Mouse (Mus musculus) gastrocnemius, adult 2 months (tissue): ENCODE results near the gene Cops3. TPM values are rescaled to one million over a fixed set of nuclear protein-coding genes. Genes with fewer than 3 reads are reported as not detected.

Experiments used
- DNase-seq: peaks from one replicate; pipeline ENCODE4 v3.0.0; 2022
- H3K27ac ChIP-seq: fragments of 200-600 bp; 2 replicates; pipeline ENCODE4 v1.8.1; 2022; ENCODE audit warnings: mild to moderate bottlenecking
- H3K4me3 ChIP-seq: fragments of 200-600 bp; 2 replicates; pipeline ENCODE4 v1.8.1; 2022; ENCODE audit warnings: mild to moderate bottlenecking, moderate library complexity
- CTCF ChIP-seq: fragments of 200-600 bp; IDR thresholded peaks from 2 replicates; pipeline ENCODE4 v1.8.1; 2022; ENCODE audit warnings: antibody characterized with exemption, mild to moderate bottlenecking, moderate library complexity
- intact Hi-C: fragments of 180-260 bp; cut with DNase I; formaldehyde crosslinking; loops from one replicate; pipeline ENCODE4 v1.15.1; 2025
- total RNA-seq, 2 experiments: library from RNA; stranded (reverse); gene quantifications; 2 replicates each; pipeline ENCODE4 v1.2.3; 2021

Cops3 gene
- total RNA-seq, 2 experiments from 2014 or later, result 84.8 to 89.9 TPM

DNA sequence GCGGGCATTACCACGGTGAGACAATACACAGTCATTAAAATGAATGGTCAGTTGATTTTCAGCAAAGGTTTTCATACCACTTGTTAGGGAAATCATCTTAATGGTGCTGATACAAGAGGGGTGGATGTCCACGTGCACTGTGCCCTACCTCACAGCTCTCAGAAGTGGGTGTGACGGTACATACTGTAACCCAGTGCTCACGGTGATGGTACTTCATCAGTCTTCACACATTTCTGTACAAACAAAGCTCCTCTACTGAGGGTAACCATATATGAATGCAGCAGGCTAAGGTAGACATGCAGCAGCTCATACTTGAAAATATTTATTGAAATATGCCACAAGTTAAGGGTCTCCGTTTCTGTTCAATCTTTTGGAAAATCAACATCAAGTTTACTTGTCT lies 56.0 kb downstream of the Cops3 start:
- no peak for TF ChIP-seq CTCF
- no peak for DNase-seq
- H3K27ac ChIP-seq, result no peak overlapping the region
- intact Hi-C loops, result no loop called here
- H3K4me3 ChIP-seq, result no peak overlapping the region

- no peak for TF ChIP-seq CTCF
- Histone ChIP-seq H3K4me3 (no peak overlapping the region), H3K27ac (no peak overlapping the region)
- intact Hi-C loops, result no loop called here
- no peak for DNase-seq
Observed at GRCm38 (mm10) chr11:59782091-59782590, 57.5 kb downstream of the Cops3 start.

DNA sequence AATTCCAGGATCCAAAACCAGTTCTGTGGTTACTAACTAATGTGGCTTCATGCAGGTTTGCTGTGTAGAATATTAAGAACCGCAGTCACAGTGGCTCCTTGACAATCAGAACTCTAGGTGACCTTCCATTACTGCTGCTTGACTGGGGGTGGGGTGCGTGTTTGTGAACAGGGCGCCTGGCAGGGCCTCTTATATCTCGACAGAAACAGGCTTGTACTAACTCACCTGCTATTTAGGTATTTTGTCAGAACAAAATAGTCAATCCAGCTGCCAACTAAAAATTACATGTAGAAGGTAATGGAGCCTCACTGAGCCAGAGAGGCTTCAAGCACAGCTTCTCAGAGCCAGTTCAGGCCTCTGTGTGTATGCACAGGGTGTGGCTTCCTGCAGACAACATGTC lies 59.4 kb downstream of the Cops3 start:
- no peak overlapping the region for H3K4me3 ChIP-seq
- DNase-seq, result no peak
- intact Hi-C loops, result no loop called here
- TF ChIP-seq CTCF, result no peak
- no peak overlapping the region for H3K27ac ChIP-seq

GRCm38 (mm10) chr11:59779406-59779805 lies 60.2 kb downstream of the Cops3 start:
- no peak overlapping the region for H3K4me3 ChIP-seq
- no peak for DNase-seq
- no peak overlapping the region for H3K27ac ChIP-seq
- intact Hi-C loops, result no loop called here
- no peak for TF ChIP-seq CTCF

GRCm38 (mm10) chr11:59778874-59779223 lies 60.8 kb downstream of the Cops3 start:
- intact Hi-C loops, result no loop called here

GRCm38 (mm10) chr11:59778181-59778873 lies 61.3 kb downstream of the Cops3 start:
- intact Hi-C loops, result no loop called here
- Histone ChIP-seq H3K4me3 (no peak overlapping the region), H3K27ac (no peak overlapping the region)
- TF ChIP-seq CTCF, result peak; percentile 97
- peak; percentile 83 for DNase-seq

More at GRCm38 (mm10) chr11:59778874-59779223, 60.8 kb downstream of the Cops3 start:
- no peak for DNase-seq
- Histone ChIP-seq H3K27ac (no peak overlapping the region), H3K4me3 (no peak overlapping the region)
- no peak for TF ChIP-seq CTCF

DNA sequence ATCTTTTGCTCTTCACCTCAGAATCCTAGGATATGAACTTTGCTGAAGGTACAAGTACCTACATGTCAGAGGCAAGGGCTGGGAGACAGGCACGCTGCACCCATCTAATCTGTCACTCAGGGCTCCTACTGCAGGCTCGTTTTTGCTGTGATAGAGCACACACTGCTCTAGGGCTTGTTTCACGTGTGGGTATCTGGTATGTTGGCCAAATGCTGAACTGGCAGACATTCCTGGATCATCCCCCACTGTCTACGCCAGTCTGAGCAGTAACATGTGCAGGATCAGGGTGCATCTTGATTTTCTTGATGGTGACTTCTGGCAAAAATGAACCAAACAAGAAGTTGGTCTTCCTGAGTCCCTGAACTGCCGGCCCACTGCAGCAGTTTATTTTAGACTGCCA lies 62.4 kb downstream of the Cops3 start:
- intact Hi-C loops, result no loop called here
- Histone ChIP-seq H3K27ac (no peak overlapping the region), H3K4me3 (no peak overlapping the region)
- TF ChIP-seq CTCF, result no peak
- no peak for DNase-seq

GRCm38 (mm10) chr11:59775435-59776148 lies 64.0 kb downstream of the Cops3 start:
- Histone ChIP-seq H3K4me3 (no peak overlapping the region), H3K27ac (no peak overlapping the region)
- no peak for DNase-seq
- intact Hi-C loops, result no loop called here
- TF ChIP-seq CTCF, result no peak

DNA sequence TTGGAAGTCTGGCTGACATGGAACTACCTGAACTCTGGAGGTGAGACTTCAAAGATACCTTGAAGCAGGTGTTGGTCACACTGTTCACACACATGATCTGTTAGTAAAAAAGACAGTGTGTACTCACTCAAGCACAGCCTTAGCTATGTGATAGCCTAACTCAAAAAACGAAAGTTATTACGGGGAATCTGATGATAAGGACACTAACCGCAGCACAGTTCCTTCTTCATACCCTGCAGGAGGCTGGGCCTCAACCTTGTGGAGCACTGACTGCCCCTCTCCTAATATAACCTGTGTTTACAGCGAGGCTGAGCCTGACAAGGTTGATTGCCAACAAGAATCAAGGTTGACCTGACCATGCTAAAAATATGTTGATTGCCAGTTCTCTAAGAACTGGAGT lies 65.1 kb downstream of the Cops3 start:
- Histone ChIP-seq H3K27ac (no peak overlapping the region), H3K4me3 (no peak overlapping the region)
- intact Hi-C loops, result no loop called here
- TF ChIP-seq CTCF, result no peak
- DNase-seq, result no peak

DNA sequence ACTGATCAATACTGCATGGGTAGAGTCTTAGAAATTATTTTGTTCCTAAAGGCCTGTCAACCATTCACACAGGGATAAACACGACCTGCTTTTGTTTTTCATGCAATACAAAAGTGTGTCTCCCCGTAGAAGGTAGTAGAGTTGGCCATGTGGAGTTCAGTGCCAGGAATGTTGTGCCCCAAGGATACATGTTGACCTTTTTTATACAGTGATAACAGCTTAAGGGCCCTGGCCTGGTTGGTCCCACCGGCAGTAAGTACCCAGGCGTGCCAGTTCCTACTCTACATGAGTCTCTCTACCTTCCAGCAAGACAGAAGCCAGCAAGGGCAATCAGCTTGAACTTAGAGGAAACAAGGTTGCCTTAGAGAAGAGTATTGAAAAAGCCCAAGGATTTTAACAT lies 66.7 kb downstream of the Cops3 start:
- DNase-seq, result no peak
- intact Hi-C loops, result no loop called here
- no peak overlapping the region for H3K4me3 ChIP-seq
- TF ChIP-seq CTCF, result no peak
- H3K27ac ChIP-seq, result no peak overlapping the region

GRCm38 (mm10) chr11:59772291-59772690 lies 67.3 kb downstream of the Cops3 start:
- Histone ChIP-seq H3K4me3 (no peak overlapping the region), H3K27ac (no peak overlapping the region)
- intact Hi-C loops, result no loop called here
- no peak for TF ChIP-seq CTCF
- no peak for DNase-seq

- Histone ChIP-seq H3K27ac (no peak overlapping the region), H3K4me3 (no peak overlapping the region)
- intact Hi-C loops, result no loop called here
- TF ChIP-seq CTCF, result no peak
- no peak for DNase-seq
Observed at GRCm38 (mm10) chr11:59770753-59771152, 68.9 kb downstream of the Cops3 start.

DNA sequence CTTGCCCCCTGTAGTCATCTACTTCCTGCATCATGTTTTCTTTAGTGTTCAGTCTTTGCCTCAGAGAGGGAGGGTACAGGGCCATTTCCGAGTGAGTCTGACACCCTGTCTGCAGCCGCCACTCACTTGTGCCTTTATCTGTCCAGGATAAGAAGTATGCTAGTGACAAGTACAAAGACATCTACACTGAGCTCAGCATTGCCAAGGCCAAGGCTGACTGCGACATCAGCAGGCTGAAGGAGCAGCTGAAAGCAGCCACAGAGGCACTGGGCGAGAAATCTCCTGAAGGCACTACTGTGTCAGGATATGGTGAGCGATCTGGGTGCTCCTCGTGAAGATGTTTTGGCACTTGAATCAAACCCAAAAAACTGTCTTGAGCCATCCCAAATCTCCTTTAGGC lies 69.9 kb downstream of the Cops3 start:
- no peak overlapping the region for H3K27ac ChIP-seq
- no peak for TF ChIP-seq CTCF
- no peak for DNase-seq
- H3K4me3 ChIP-seq, result no peak overlapping the region
- intact Hi-C loops, result no loop called here

DNA sequence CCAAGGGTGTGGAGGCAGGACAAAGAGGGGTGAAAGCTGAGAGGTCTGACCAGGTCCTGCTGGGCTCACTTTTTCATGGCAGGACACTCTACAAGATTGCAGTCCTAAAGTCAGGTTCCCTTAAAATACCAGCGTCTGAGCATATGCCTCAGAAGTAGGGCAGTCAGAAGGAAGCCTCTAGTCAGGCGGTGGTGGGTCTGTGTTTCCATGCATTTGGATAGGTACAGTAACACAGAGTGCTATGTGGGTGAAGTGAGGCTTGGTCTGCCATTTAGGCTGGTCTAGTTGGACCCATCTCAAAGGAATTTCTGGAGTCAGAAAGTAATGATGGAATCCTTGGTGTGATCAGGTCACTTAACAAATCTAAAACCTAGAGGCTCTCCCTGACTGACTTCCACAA lies 70.3 kb downstream of the Cops3 start:
- H3K27ac ChIP-seq, result no peak overlapping the region
- DNase-seq, result no peak
- intact Hi-C loops, result no loop called here
- TF ChIP-seq CTCF, result no peak
- no peak overlapping the region for H3K4me3 ChIP-seq

Other genes with a start within 250 kb of the Cops3 start
- not detected for gene Olfr223, start 246.5 kb downstream of the Cops3 start, total RNA-seq
- 10 to 100 TPM; 75.6 to 87.2 TPM for gene Mprip, start 178.5 kb downstream of the Cops3 start, total RNA-seq
- gene Pld6, start 52.2 kb downstream of the Cops3 start, total RNA-seq, result not detected
- 10 to 100 TPM; 46.3 to 51.3 TPM for gene Flcn, start 29.8 kb downstream of the Cops3 start, total RNA-seq
- 10 to 100 TPM; 17.8 to 22.2 TPM for gene Nt5m, start 391 bp downstream of the Cops3 start, total RNA-seq
- gene Med9, start 108.4 kb upstream of the Cops3 start, total RNA-seq, result 10 to 100 TPM; 17.3 to 18.3 TPM
- 1 to 10 TPM in 1 of 2 experiments, under 1 TPM in 1; 0.74 to 6.3 TPM for gene Rasd1, start 125.1 kb upstream of the Cops3 start, total RNA-seq
- 1 to 10 TPM; 3.4 to 3.5 TPM for gene Pemt, start 206.7 kb upstream of the Cops3 start, total RNA-seq